Mouse (Mus musculus) retina, adult 2 months (tissue): ENCODE measurements around the gene Adap1.

Experiments
- DNase-seq: peaks from one replicate; pipeline ENCODE4 v3.0.0-alpha.2; 2012; ENCODE audit warnings: low read depth, low spot score

Adap1 gene

DNA sequence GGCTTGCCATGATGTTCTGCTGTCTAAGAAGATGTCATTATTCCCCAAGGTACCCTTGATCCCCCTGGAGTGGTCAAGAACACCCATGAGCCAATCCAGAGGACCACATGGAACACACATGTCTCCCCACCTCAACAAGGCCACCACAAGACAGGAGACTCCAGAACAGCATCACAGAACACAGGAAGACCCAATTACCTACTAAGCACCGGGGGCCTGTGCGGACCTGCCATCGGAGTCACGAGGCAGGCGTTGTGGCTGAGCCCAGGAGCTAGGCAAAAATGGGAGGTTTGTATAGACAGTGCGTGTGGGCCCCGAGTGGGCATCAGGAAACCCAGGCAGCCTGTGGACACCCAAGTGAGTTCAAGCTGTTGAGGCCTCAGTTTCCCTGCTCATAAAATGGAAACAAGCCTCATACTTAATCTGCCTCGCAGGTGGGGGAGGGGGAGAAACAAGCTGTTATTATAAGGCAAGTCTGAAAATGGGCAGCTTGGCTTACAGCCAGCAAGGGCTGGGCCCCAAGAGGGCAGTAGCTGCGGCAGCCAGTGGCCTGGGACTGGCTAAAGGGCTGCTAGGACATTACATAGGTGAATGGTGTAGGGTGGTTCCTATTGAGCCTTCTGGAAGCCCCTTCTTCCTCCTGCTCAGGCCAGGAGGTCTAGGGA lies 2.0 kb downstream of the Adap1 start:
- DNase-seq: no peak

- no peak for DNase-seq
Observed at GRCm38 (mm10) chr5:139321331-139321730, 4.1 kb downstream of the Adap1 start.

- no peak for DNase-seq
Observed at GRCm38 (mm10) chr5:139320424-139320823, 5.0 kb downstream of the Adap1 start.

DNA sequence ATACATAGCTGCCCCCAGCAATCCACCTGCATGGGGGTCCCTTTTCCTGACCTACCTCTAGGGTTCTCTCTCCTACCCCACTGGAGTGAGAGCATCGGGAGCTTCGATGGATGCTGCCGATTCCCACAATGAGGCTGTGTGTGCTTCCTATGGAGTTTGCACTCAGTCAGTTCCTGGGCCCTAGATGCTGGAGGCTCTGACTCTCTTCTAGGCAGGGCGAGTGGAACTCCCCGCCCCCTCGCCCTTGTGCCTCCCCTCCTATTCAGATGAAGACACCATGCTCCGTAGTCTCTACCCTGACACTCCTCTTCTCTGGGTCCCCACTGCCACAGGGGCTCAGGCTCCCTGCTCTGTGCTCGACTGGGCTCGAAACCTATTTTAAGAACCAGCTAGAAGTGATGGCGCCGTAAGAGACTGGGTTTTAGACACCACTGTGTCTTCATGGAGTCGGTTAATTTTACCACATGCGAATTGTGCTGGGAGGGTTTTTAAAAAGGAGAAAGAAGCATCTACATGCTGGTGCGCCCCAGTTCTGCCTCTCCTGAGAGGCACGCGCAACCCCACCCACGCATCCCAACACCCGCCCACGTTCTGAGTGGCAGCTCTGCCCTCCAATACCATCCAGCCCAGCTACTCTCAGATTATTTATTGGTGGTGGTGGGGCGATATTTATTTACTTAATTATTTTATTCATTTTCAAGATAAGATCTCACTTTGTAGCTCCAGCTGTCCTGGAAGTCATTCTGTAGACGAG lies 7.5 kb downstream of the Adap1 start:
- DNase-seq: no peak

DNA sequence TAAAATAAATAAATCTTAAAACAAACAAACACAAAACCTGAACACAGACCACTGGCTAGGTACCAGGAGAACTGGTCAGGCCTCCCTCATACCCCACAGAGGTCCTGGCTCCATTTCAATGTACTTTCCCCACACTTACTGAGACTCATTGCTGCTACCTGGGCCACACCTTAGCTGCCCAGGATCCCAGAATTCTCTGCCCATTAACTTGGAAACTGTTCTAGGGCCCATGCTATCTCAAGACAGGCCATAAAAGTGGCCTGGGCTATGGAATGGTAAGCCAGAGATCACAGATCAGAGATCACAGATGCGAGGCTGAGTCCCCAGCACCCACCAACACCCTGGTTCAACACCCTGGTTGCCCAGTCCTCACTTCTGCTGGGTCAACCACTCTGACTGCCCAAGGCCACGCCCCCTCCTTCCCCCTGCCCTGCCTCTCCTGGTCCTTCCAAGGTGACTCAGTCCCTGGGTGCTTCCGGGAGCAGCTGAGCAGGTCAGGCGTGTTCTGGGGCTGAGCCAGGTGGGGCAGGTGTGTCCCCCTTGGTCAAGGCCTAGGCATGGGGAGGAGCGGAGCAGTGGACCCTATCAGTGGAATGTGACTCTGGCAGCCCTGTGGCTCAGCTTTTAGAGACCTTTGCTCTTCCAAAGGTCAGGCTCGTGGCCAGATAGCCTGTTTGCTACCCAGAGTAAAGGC lies 8.3 kb downstream of the Adap1 start:
- DNase-seq: no peak

GRCm38 (mm10) chr5:139314941-139315642 lies 10.3 kb downstream of the Adap1 start:
- DNase-seq: no peak

GRCm38 (mm10) chr5:139313536-139313935 lies 11.9 kb downstream of the Adap1 start:
- no peak for DNase-seq

DNA sequence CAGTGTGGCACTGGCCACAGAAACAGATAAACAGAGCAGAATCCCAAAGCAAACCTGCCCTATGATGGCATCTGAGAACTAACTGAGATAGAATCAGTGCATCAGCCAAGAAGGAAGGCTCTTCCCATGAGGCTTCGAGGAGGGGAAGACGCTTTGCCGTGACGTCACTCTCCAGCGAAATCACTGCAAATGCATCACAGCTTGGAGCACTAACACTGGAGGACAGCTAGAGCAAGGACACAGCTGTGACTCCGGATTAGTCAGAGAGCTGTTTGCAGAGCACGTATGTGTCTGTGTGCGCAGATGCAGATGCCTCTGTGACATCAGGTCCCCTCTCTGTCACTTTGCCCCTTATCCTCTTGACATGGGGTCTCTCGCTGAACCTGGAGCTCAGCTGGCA lies 13.6 kb downstream of the Adap1 start:
- DNase-seq: no peak

- no peak for DNase-seq
Observed at GRCm38 (mm10) chr5:139310477-139310876, 14.9 kb downstream of the Adap1 start.

DNA sequence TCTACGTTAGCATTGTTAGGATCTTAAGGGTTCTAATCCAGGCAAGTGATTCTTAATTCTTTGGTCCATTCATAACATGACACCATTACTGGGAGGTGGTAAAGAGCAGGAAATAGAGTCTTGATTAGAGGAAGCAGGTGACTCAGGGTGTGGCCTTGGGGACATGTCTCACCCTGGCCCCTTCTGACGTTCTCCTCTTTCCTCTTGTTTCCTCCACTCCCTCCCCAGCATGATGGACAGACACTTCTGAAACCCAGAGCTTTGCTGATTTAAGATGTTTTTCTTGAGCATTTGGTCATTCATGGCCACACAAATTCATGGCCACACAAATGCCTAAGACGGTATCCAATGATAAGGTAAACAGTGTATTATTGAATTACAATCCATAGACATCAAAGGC lies 15.5 kb downstream of the Adap1 start:
- DNase-seq: no peak

- DNase-seq: no peak
Observed at GRCm38 (mm10) chr5:139303646-139304061, 21.8 kb downstream of the Adap1 start.

DNA sequence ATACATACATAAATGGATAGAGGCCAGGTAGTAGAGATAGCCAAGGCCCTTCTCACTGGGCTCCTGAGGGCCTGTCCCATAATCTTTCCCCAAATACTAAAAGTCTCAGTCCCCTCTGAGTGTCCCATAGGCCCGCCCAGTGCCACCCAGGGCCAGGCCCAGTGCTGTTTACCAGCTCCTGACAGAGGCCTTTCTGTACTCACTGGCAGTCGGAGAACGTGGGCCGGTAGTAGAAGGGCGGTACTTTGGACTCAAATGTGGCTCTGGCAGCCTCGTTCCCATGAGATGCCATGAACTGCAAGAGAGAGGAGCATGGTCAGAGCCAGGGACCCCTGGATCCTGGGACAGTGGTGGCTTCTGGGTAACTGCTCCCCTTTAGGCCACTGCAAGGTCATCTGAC lies 23.3 kb downstream of the Adap1 start:
- DNase-seq: no peak

DNA sequence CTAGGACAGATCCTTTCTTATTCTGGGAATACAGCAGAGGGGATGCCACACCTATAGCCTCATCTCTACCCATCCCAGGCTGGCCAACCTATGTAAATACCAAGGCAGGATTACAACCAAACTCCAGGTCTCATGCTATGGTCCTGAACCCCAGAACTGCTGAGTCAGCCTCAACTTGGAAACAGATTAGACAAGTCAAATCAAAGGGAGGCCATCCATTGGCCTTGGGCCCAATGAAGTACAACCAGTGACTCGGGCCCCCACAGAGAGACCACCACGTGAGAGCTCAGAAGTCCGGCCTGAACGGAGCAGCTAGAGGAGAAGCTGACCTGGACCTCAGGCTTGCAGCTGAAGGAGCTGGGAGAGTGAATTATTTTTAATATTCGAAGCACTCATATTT lies 27.7 kb downstream of the Adap1 start:
- no peak for DNase-seq

DNA sequence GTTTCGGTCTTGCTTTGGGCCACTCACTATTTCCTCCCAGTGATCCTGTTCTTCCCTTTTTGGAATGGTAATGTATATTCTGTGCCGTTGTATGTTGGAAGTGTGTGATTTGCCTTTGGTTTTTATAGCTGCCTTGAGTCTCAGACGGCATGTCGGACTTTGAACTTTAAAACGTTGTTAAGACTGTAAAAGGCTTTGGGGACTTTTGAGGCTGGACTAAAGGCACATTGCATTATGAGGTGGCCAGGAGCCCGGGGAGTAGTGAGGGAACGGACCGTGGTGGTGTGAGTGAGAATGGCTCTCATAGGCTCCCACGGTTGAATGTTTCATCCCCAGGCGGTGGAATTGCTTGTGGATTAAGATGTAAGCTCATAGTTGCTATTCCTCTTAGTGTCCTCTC lies 28.3 kb downstream of the Adap1 start:
- no peak for DNase-seq

DNA sequence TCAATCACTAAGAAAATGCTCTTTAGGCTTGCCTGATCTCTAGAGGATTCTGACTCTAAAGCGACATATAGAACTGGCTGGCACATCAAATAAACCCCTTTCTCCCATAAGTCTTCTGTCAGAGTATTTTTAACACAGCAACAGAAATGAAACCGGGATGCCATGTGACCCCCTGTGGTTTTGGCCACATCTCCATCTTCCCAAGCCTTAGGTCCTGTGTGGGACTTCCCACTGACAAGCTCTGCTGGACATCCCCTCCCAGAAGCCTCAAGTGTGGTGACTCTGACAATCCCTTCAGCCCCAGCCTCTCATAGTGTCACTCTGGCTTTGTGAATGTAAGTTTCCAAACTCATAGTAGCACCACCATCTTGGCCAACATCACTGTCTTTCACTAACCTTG lies 31.3 kb downstream of the Adap1 start:
- no peak for DNase-seq

DNA sequence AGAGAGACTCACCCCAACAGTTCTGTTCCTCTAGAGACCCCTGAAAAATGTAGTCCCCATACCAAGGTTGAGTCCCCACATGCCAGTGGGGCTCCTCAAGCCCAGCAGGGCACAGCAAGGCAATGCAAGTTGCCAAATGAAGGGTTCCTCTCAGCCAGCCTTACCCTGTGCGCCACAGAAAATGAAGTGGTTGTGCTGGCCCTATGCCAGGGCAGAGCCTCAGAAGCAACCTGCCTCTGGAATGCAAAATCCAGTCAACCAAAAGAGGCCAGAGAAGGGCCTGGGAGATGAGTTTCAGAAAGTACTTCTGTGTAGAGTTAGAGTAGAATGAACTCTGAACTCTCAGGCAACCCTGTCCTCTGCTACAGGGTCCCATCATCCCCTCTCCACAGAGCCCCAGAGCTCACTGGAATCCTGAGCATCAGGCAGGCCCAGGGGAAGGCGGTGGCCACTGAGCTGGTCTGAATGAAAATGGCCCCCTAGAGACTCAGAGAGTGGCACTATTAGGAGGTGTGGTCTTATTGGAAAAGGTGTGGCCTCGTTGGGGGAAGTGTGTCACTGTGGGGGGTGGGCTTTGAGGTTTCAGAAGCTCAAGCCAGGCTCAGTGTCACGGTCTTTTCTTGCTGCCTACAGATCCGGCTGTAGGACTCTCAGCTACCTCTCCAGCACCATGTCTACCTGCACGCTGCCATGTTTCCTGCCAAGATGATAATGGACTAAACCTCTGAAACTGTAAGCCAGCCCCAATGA lies 33.4 kb downstream of the Adap1 start:
- no peak for DNase-seq

GRCm38 (mm10) chr5:139290467-139291259 lies 34.8 kb downstream of the Adap1 start:
- no peak for DNase-seq

GRCm38 (mm10) chr5:139288591-139288990 lies 36.8 kb downstream of the Adap1 start:
- no peak for DNase-seq

DNA sequence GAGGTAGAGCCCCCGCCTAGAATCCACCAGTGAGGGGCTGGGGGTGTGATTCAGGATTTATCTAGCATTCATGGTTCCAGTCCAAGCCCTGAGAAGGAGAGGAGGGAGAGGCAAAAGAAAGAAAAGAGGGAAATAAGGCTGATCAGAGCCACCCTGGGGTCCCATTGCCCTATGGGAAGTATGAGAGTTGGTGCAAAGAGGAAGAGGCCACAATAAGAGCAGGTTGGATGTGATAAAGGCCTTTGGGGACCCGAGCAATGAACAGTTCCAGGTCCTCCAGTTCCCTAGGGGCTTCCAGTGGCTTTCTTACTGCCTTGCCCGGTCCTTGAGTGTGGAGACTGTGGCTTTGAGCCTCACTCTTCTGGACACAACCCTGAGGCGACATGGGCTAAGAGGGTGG lies 37.6 kb downstream of the Adap1 start:
- no peak for DNase-seq

DNA sequence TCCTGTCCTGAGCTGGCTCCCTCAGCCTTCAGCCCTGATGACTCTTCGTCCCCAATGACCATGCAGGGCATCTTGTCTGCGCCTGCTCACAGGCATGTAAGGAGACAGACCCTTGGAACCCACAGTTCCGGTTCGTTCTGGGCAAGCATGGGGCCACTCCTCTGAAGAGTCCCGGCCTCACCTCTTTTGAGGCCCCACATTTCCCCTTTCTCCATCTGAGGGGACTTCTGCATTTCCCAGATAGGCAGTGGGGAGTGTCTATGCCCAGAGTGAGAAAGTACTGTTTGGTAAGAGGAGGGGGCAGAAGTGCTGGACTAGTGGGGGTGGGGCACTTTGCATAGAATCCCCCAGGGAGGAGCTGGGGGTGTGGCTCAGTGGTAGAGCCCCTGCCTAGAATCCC lies 38.3 kb downstream of the Adap1 start:
- DNase-seq: no peak
